Mouse (Mus musculus) CH12.LX (cell line): ENCODE results near the gene Ntm.

Experiments
- HCFC1 ChIP-seq: IDR thresholded peaks from 2 replicates; pipeline ENCODE4 v1.6.1; 2012; ENCODE audit warnings: low read depth, mild to moderate bottlenecking, inconsistent platforms, low read length, improper control_type of control experiment
- POLR2AphosphoS2 ChIP-seq: IDR thresholded peaks from 2 replicates; pipeline ENCODE4 v1.6.1; 2011; ENCODE audit warnings: low read depth, low read length, improper control_type of control experiment

- TF ChIP-seq HCFC1 (no peak), POLR2AphosphoS2 (no peak)
These were observed 483.9 kb downstream of the Ntm start for GRCm38 (mm10) chr9:29479051-29479450.
